Mouse (Mus musculus): ENCODE data around the gene Phb2.

DNA sequence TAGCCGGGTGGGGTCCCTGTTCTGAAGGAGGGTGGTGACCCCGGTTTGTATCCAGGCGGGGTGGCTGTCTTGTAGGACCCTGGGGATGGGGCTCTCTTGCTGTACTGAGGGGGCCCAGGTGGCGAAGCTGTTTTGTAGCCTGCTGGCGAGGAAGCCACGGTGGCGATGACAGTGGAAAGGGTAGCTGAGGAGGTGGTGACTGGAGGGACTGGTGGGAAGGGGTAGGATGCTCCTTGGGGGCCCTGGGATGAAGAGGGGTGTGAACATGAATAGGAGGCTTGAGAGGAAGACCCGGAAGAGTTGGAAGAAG, 34.1 kb downstream of the Phb2 start:
- TF ChIP-seq GATA1 (IDR thresholded peaks at IDR 0.05; ENCODE audit: low read length) = no peak
- no peak for TF ChIP-seq TAL1 (IDR thresholded peaks at IDR 0.05; ENCODE audit: low read length)
